Mouse (Mus musculus): ENCODE data around the gene Gm45753. TPM values are rescaled to one million over a fixed set of nuclear protein-coding genes. Genes with fewer than 3 reads are reported as not detected.
A peak's percentile ranks its signal among the peaks of the same experiment; 100 is the strongest.
"Not testable (repeated sequence)": the region's sequence is repeated elsewhere in the genome, so short reads cannot be mapped to it uniquely, and the experiment has no call there.

The Gm45753 gene
- polyA plus RNA-seq (2015; fragmentation: Nextera tagmentation; extraction: Ambion mirVana) = not detected in 2 replicates

GRCm38 (mm10) chr8:45308366-45308765 lies at the start of gene Gm45753:
TSS of gene Gm45753 (minus strand) at chr8:45308466.
- no peak within 1 kb of the TSS for H3K4me3 ChIP-seq
- no peak within 1 kb of the TSS for H3K4me2 ChIP-seq
- ATAC-seq (ENCODE audit: low read depth) = no peak
- H3K27ac ChIP-seq (replicated peaks) = no peak within 1 kb of the TSS
- H3K36me3 ChIP-seq = no peaks in the 10 kb centered on the region
- WGBS = 92% methylated on average over 13 of the region's 13 CpGs
- no peaks in the 10 kb centered on the region for H3K27me3 ChIP-seq
- no peaks in the 10 kb centered on the region for H3K4me1 ChIP-seq (replicated peaks)
- H3K9ac ChIP-seq = no peak within 1 kb of the TSS
- no peaks in the 10 kb centered on the region for H3K9me3 ChIP-seq

- WGBS = 84% methylated on average over 6 of the region's 6 CpGs
- Histone ChIP-seq H3K4me2 (no peak overlapping the region), H3K27ac (replicated peaks) (no peak overlapping the region), H3K4me3 (no peak overlapping the region), H3K4me1 (replicated peaks) (peaks cover 14% of the 10 kb centered on the region), H3K27me3 (no peaks in the 10 kb centered on the region), H3K9ac (no peak overlapping the region), H3K36me3 (no peaks in the 10 kb centered on the region), H3K9me3 (no peaks in the 10 kb centered on the region)
- no peak for ATAC-seq (ENCODE audit: low read depth)
Observed at GRCm38 (mm10) chr8:45355809-45356208, 47.5 kb upstream of the Gm45753 start.

DNA sequence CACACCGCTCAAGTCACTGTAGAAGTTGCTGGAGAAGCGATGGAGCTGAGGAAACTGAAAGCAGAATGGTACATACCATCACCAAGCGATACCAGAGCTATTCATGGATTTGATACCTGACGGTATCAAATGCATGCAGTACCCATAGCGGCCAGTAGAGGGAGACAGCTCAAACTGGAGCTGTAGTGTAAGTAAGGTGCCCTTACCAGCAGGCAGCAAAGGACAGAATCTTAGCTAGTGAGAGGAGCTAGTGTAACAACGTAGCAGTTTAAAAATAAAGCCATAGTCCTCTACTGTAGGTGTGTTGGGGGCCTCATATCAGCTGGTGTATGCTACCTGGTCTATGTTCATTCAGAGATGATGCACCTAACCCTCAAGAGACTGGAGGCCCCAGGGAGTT lies 36.8 kb upstream of the Gm45753 start:
- Histone ChIP-seq H3K4me2 (no peak overlapping the region), H3K9me3 (no peaks in the 10 kb centered on the region), H3K27me3 (no peaks in the 10 kb centered on the region), H3K27ac (replicated peaks) (no peak overlapping the region), H3K36me3 (peaks cover 9% of the 10 kb centered on the region), H3K4me3 (no peak overlapping the region), H3K4me1 (replicated peaks) (no peaks in the 10 kb centered on the region), H3K9ac (no peak overlapping the region)
- ATAC-seq (ENCODE audit: low read depth) = peak; percentile 50; the same call in 1 of the 2 replicates
- 15% methylated on average over 6 of the region's 6 CpGs for WGBS

DNA sequence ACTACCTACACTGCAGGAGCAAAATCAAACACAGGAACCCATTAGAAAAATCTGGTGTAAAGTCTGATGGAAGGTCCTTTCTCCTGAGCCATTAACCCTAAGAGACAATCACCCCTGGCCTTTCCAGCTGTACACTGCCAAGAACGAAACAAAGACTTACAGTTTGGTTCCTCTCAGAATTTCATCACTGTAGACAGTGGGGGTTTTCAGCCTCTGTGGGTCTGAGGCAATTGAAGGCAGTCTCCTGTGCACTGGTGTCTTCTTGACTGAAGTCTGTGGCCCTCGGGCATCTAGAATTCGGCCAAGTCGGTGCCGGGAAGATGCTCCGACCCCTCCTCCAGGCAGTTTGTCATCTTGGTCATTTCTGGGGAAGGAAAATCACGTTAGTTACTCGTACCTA lies 36.0 kb upstream of the Gm45753 start:
- no peak overlapping the region for H3K4me3 ChIP-seq
- no peak overlapping the region for H3K4me2 ChIP-seq
- no peaks in the 10 kb centered on the region for H3K4me1 ChIP-seq (replicated peaks)
- 85% methylated on average over 8 of the region's 8 CpGs for WGBS
- no peaks in the 10 kb centered on the region for H3K9me3 ChIP-seq
- peaks cover 9% of the 10 kb centered on the region for H3K36me3 ChIP-seq
- H3K27ac ChIP-seq (replicated peaks) = no peak overlapping the region
- ATAC-seq (ENCODE audit: low read depth) = no peak
- H3K27me3 ChIP-seq = no peaks in the 10 kb centered on the region
- H3K9ac ChIP-seq = no peak overlapping the region

- Histone ChIP-seq H3K27me3 (no peaks in the 10 kb centered on the region), H3K4me2 (no peak overlapping the region), H3K36me3 (no peaks in the 10 kb centered on the region), H3K9ac (no peak overlapping the region), H3K9me3 (no peaks in the 10 kb centered on the region), H3K4me1 (replicated peaks) (no peaks in the 10 kb centered on the region), H3K4me3 (no peak overlapping the region), H3K27ac (replicated peaks) (no peak overlapping the region)
- ATAC-seq (ENCODE audit: low read depth) = no peak
- WGBS = 77% methylated on average over 12 of the region's 12 CpGs
Observed at GRCm38 (mm10) chr8:45341630-45342628, 33.7 kb upstream of the Gm45753 start.

- peaks cover 15% of the 10 kb centered on the region for H3K27me3 ChIP-seq
- H3K4me1 ChIP-seq (replicated peaks) = peaks cover 12% of the 10 kb centered on the region
- H3K4me3 ChIP-seq = peak overlapping the region; percentile 55
- no peaks in the 10 kb centered on the region for H3K36me3 ChIP-seq
- no peak overlapping the region for H3K27ac ChIP-seq (replicated peaks)
- WGBS = 5% methylated on average over 8 of the region's 8 CpGs
- peak overlapping the region; percentile 69; the same call in 1 of the 2 replicates for H3K9ac ChIP-seq
- ATAC-seq (ENCODE audit: low read depth) = peak; percentile 40; the same call in 1 of the 2 replicates
- H3K4me2 ChIP-seq = peak overlapping the region; percentile 97
- H3K9me3 ChIP-seq = no peaks in the 10 kb centered on the region
Observed at GRCm38 (mm10) chr8:45333493-45333892, 25.2 kb upstream of the Gm45753 start.

GRCm38 (mm10) chr8:45332685-45333409 lies 24.6 kb upstream of the Gm45753 start, which contains the start of gene Cyp4v3:
TSS of gene Cyp4v3 (minus strand) at chr8:45333216.
- Histone ChIP-seq H3K27me3 (peaks cover 15% of the 10 kb centered on the region), H3K9me3 (no peaks in the 10 kb centered on the region), H3K36me3 (no peaks in the 10 kb centered on the region), H3K4me1 (replicated peaks) (peaks cover 12% of the 10 kb centered on the region), H3K9ac (peak within 1 kb of the TSS; percentile 69), H3K27ac (replicated peaks) (no peak within 1 kb of the TSS), H3K4me3 (peak within 1 kb of the TSS; percentile 55), H3K4me2 (peak within 1 kb of the TSS; percentile 97)
- under 1% methylated on average over 44 of the region's 44 CpGs for WGBS
- ATAC-seq (ENCODE audit: low read depth) = peak; percentile 80

DNA sequence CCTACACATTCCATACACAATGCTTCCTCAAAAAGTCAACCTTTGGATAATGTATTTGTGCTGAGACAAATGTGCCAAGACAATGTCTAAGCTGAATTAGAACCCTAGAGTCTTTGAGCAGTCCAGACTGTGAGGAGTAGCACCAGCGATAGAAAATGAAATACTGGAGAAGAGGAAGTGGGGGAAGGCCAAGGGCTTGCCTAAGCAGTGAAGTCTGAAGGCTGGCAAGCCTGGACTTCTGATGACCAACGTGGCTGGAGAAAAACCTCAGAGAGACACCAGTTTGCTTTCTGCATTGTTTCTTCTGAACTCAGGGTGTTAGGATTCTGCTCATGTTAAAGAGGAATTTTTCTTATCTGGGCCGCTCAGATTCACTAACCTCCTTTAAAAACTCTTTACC lies 22.6 kb upstream of the Gm45753 start:
- Histone ChIP-seq H3K36me3 (no peaks in the 10 kb centered on the region), H3K4me3 (no peak overlapping the region), H3K27ac (replicated peaks) (no peak overlapping the region), H3K4me1 (replicated peaks) (peaks cover 12% of the 10 kb centered on the region), H3K9me3 (no peaks in the 10 kb centered on the region), H3K27me3 (peaks cover 15% of the 10 kb centered on the region), H3K9ac (no peak overlapping the region), H3K4me2 (no peak overlapping the region)
- 73% methylated on average over 3 of the region's 3 CpGs for WGBS
- no peak for ATAC-seq (ENCODE audit: low read depth)

DNA sequence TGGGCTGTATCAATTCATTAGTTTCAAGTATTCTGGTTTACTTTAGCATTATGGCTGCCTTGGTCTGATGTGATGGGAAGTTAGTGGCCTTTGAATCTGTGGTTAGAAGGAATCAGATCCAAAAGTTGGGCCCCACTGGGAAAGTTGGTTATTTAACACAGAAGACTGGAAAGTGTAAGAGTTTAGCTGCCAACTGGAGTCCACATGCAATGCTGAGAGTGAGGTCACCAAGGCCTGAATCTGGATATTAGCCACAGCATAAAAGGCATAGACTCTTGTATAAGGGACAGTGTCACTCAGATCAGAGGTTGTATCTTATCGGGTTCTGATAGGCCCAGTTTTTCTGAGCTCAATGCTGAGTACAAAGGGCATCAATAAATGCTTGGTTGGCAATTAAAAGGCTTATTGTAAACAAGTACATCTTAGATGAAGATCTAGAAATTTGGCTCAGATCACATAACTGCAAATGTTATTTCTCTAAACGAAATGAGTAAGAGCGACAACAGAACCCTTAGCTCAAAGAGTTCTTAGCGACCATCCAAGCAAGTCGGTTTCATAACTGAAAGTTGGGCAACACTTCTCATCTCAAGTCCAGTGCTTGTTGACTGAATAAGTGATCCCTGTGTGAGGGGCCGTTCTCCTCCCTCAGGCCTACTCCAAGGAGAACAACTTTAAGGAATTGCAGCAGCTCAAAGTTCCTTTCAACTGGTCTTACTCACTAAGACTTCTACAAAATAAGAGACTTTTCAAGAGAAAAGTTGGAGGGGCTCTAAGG lies 21.1 kb upstream of the Gm45753 start:
- no peak overlapping the region for H3K4me3 ChIP-seq
- no peak for ATAC-seq (ENCODE audit: low read depth)
- no peak overlapping the region for H3K27ac ChIP-seq (replicated peaks)
- H3K4me2 ChIP-seq = no peak overlapping the region
- H3K4me1 ChIP-seq (replicated peaks) = peaks cover 12% of the 10 kb centered on the region
- no peak overlapping the region for H3K9ac ChIP-seq
- WGBS = 92% methylated on average over 6 of the region's 6 CpGs
- H3K27me3 ChIP-seq = peaks cover 15% of the 10 kb centered on the region
- H3K36me3 ChIP-seq = no peaks in the 10 kb centered on the region
- no peaks in the 10 kb centered on the region for H3K9me3 ChIP-seq

DNA sequence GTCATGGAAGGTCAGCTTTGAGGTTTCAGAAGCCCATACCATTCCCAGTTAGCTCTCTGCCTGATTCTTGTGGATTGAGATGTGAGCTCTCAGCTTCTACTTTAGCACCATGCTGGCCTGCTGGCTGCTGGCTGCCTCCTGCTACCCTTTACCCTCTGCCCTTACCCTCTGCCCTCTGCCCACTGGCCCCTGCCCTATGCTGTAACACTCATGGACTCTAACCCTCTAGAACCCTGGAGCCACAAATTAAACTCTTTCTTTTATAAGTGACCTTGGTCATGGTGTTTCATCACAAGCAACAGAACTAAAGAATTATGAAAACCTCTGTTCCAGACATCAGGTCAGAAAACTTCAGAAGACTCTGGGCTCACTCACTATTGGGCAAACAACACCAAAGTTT lies 18.8 kb upstream of the Gm45753 start:
- not testable (repeated sequence) for H3K27ac ChIP-seq (replicated peaks); H3K36me3 ChIP-seq; ATAC-seq (ENCODE audit: low read depth); H3K4me1 ChIP-seq (replicated peaks); H3K4me2 ChIP-seq; H3K9me3 ChIP-seq; H3K27me3 ChIP-seq; H3K4me3 ChIP-seq; H3K9ac ChIP-seq

GRCm38 (mm10) chr8:45324151-45324550 lies 15.9 kb upstream of the Gm45753 start:
- Histone ChIP-seq H3K4me3 (no peak overlapping the region), H3K36me3 (no peaks in the 10 kb centered on the region), H3K27me3 (no peaks in the 10 kb centered on the region), H3K9me3 (no peaks in the 10 kb centered on the region), H3K4me1 (replicated peaks) (no peaks in the 10 kb centered on the region), H3K9ac (no peak overlapping the region), H3K4me2 (no peak overlapping the region), H3K27ac (replicated peaks) (no peak overlapping the region)
- WGBS = 83% methylated on average over 4 of the region's 4 CpGs
- ATAC-seq (ENCODE audit: low read depth) = no peak

Data from neural tube, embryonic 13.5 days (tissue).